Mouse (Mus musculus): ENCODE results near the gene Lrpap1.

Gene Lrpap1

DNA sequence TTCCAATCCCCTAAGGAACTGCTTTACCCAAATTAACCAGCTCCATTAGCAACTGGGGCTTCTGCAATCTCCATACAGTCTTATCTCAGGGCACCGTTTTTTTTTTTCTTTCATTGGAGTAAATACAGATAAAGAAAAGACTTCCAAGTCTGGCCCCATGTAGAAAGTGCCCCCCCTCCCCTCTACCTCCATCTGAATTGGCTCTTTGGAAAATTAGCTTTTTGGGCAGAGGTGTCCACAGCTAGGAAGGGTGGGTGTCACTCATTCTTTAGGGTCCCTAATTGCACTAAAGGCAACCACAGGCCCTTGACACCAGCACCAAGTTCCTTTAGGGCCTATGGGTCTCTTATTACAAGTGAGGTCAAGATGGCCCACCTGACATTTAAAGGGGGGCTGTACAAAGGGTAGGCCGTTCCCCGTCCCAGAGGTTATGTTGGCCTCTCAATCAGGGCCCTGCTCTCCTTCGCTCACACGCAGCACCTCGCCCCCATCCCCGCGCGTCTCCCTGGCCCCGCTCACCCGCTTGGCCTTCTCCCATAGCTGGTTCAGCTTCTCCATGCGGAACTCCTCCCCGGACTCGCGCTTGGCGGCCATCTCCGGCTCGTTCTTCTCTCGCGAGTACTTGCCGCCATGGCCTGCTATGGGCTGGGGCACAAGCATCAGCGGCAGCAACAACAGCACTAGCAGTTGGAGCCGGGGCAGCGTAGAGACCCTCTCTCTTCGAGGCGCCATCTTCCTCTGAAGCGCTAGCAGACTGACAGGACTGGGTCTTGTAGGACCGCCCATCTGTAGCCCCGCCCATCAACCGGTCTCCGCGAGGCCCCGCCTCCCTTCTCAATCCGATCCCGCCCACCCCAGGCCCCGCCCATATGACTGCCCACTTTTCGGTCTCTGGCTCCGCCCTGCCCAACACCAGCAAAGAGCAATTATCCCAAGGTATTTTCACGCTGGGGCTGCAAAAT, at the start of gene Lrpap1:
Gene Lrpap1, minus strand, starts transcription at position 807 of the 962 bp plus-strand sequence.
- peak; percentile 82 to 85 for DNase-seq (ENCODE audit: low spot score in 2 of 2)

- no peak for DNase-seq (ENCODE audit: low spot score in 2 of 2)
These were observed 44.4 kb upstream of the Lrpap1 start for GRCm38 (mm10) chr5:35149939-35150338.

DNA sequence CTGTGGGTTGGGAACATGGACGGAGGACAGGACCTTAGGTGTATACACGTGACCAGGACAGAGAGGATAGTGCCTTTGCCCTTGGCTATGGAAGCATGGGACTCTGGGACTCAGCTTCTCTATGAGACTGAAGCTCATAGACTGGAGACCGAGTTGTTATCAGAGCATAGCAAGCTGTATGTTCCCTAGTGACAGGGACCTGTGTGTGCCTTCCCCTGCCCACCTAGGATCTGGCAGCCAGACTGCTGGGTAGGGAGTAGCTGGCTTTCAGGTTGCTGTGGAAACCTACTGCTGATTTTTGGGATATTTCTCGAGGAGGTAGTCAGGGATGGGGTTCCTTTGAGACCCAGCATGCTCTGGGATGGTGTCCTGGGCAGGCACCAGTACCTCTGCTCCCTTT, 44.0 kb upstream of the Lrpap1 start:
- DNase-seq (ENCODE audit: low spot score in 2 of 2), result no peak

- no peak for DNase-seq (ENCODE audit: low spot score in 2 of 2)
These were observed 42.6 kb upstream of the Lrpap1 start for GRCm38 (mm10) chr5:35147963-35148767.

- no peak for DNase-seq (ENCODE audit: low spot score in 2 of 2)
These were observed 41.8 kb upstream of the Lrpap1 start for GRCm38 (mm10) chr5:35147155-35147962.

DNA sequence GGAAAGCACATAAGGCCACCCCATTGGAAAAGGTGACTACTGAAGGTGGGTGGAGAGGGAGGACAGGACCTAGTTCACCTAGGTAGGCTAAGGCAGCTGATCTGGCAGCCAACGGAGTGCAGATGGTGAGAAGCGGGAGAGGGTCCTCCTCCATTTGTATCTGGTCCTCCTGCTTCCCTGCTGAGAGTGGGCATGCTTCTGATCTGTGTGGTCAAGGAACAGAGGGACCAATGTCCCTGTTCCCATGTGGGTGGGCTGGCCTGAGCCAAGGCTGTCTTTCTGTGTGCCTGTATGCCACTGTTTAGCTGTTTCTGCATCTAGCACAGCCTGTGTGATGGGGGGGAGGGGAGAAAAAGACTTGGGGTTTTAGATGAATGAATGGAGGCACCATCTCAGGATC, 41.2 kb upstream of the Lrpap1 start:
- no peak for DNase-seq (ENCODE audit: low spot score in 2 of 2)

GRCm38 (mm10) chr5:35144716-35145115, 39.1 kb upstream of the Lrpap1 start:
- DNase-seq (ENCODE audit: low spot score in 2 of 2), result no peak

DNA sequence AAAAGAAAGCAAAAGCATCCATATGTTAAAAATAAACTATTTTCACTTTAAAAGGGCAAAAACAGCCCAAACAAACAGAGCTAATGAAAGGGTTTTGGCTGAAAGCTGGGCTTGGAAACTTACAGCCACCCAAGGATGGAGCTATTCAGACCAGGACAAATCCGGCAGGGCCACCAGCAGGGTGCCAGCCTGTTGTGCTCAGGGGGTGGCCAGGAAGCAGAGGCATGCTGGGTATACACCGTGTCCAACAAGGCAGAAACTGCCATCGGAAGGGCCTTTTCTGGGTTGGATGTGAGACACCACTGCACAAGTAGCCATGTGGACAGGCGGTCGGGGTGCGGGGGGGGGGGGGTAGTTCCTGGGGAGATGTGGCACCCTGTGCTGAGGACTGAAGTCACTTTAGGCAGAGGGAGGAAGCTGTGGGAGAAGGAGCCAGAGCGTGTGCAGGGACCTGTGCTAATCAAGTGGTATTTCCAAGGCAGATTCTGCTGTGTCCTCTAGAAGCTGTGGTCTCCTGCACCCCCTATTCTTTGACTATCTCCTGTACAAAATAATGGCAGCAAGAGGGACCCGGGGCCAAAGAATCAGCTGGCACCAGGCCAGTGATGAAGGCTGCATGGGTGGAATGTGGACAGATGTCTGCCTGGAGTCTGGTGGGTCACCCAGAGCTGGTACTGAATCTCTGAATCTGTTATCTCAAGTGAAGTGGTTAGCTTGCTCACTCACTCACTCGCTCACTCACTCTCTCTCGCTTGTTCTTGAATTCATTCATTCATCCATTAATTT, 38.1 kb upstream of the Lrpap1 start:
- DNase-seq (ENCODE audit: low spot score in 2 of 2), result no peak

- no peak for DNase-seq (ENCODE audit: low spot score in 2 of 2)
These were observed 37.3 kb upstream of the Lrpap1 start for GRCm38 (mm10) chr5:35142910-35143309.

- DNase-seq (ENCODE audit: low spot score in 2 of 2), result no peak
These were observed 35.8 kb upstream of the Lrpap1 start for GRCm38 (mm10) chr5:35141316-35141715.

DNA sequence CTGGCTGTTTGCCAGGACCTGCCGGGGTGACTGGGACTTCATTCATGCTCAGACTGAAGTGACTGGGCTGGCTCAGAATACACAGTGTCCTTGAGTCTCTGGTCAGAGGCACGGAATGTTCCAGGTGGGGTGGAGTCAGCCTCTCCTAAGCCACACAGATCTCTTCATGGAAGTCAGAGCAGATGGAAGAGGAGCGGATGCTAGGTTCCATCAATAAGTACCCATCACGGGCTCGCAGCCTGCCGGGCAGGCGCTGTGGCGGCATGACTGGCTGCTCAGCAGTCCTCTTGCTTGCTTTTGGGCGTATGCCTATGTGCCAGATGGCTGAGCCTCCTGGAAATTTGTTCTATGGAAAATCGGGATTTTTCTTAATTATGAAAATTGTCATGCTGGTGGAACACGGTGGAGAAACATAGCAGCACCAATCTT, 32.6 kb upstream of the Lrpap1 start:
- no peak for DNase-seq (ENCODE audit: low spot score in 2 of 2)

- no peak for DNase-seq (ENCODE audit: low spot score in 2 of 2)
These were observed 32.1 kb upstream of the Lrpap1 start for GRCm38 (mm10) chr5:35137510-35138182.

DNA sequence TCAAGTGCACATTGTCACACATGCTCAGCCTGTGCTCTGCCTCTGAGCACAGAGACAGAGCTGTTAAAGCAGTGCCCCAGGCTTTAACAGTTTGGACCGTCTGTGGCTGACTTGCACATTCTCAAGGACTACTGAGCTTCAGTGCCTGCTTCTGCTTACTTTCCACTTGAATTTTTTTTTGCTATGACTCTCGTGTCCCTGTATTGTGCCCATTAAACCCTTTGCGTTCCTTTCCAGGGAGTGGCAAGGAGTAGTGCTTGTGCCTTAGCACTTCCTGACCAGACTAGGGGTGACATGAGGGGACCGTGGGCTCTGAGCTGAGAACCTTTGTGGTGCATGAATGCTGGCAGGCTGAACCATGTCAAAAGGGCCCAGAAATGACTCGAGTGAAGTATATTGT, 30.3 kb upstream of the Lrpap1 start:
- no peak for DNase-seq (ENCODE audit: low spot score in 2 of 2)

GRCm38 (mm10) chr5:35134286-35134685, 28.7 kb upstream of the Lrpap1 start:
- no peak for DNase-seq (ENCODE audit: low spot score in 2 of 2)

DNA sequence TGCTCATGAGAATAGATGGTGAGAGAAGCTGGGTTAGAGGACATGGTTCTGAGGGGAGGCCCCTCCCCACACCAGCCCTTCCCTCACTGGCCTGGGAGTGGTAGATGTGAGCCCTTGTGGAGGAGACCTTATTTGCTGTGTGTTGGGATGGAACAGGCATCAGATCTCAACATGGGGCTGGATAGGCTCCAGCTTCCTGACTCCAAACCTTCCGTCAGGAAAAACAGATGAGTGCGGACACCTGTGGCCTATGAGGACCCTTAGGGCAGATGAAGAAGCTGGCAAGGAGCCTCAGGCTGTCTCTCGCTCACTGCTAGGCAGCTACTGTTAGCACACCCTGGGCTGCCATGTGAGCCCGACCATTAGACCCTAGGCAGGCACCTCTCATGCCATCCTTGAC, 27.9 kb upstream of the Lrpap1 start:
- no peak for DNase-seq (ENCODE audit: low spot score in 2 of 2)

GRCm38 (mm10) chr5:35132278-35132980, 26.9 kb upstream of the Lrpap1 start:
- no peak for DNase-seq (ENCODE audit: low spot score in 2 of 2)

GRCm38 (mm10) chr5:35131773-35132172, 26.2 kb upstream of the Lrpap1 start:
- peak; percentile 75 to 87 for DNase-seq (ENCODE audit: low spot score in 2 of 2)

- no peak for DNase-seq (ENCODE audit: low spot score in 2 of 2)
These were observed 25.7 kb upstream of the Lrpap1 start for GRCm38 (mm10) chr5:35131237-35131636.

DNA sequence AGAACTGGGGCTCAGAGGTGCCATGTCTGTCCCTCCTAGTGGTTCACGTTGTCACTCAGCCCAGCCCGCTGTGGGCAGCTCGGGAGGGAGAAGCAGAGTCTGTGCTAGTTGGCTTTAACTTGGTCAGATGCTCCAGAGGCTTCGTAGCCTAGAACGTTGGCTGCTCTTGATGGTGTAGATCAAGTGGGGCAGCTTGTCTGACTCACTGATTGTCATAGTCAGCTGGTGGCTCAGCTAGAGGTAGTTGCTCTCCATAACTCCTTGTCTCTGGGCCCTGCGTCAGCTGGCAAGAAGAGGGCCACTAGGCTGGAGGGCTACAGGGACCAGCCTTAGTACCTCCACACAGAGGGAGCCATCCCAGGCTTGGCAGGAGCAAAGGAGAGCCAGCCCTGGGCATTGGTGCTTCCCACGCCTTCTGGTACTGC, 24.2 kb upstream of the Lrpap1 start:
- no peak for DNase-seq (ENCODE audit: low spot score in 2 of 2)

GRCm38 (mm10) chr5:35129208-35129607, 23.6 kb upstream of the Lrpap1 start:
- DNase-seq (ENCODE audit: low spot score in 2 of 2), result no peak
